Mouse (Mus musculus): ENCODE results near the gene Rps21. TPM values are rescaled to one million over a fixed set of nuclear protein-coding genes. Genes with fewer than 3 reads are reported as not detected.

Gene Rps21
- polyA plus RNA-seq, 1 experiment: 1,612 TPM

- no peak for TF ChIP-seq POLR2A (IDR thresholded peaks at IDR 0.05; ENCODE audit: insufficient read depth, low read length)
- no peak for TF ChIP-seq CTCF (IDR thresholded peaks at IDR 0.05; ENCODE audit: low read depth, low read length)
- no peak for TF ChIP-seq EP300 (IDR thresholded peaks at IDR 0.05; ENCODE audit: insufficient read depth, low read depth, low read length)
- no peaks in the 10 kb centered on the region for H3K9me3 ChIP-seq (replicated peaks; ENCODE audit: control insufficient read depth, insufficient read depth, low read length, poor library complexity, severe bottlenecking)
- H3K9ac ChIP-seq (ENCODE audit: low read depth, poor library complexity, severe bottlenecking): no peak overlapping the region
- H3K27me3 ChIP-seq (ENCODE audit: control insufficient read depth, insufficient read depth, low read length, poor library complexity, severe bottlenecking): no peaks in the 10 kb centered on the region
- H3K4me3 ChIP-seq (ENCODE audit: low read depth, low read length): no peak overlapping the region
- peaks cover 16% of the 10 kb centered on the region for H3K36me3 ChIP-seq (ENCODE audit: control insufficient read depth, insufficient read depth, low read length, poor library complexity, severe bottlenecking)
- H3K27ac ChIP-seq (ENCODE audit: insufficient read depth, low read length): no peak overlapping the region
- no peaks in the 10 kb centered on the region for H3K4me1 ChIP-seq (ENCODE audit: control insufficient read depth, insufficient read depth, low read length)
Measured at GRCm38 (mm10) chr2:180260610-180261480, 3.7 kb downstream of the Rps21 start.

- Histone ChIP-seq H3K27ac (ENCODE audit: insufficient read depth, low read length) (no peak overlapping the region), H3K27me3 (ENCODE audit: control insufficient read depth, insufficient read depth, low read length, poor library complexity, severe bottlenecking) (no peaks in the 10 kb centered on the region), H3K4me3 (ENCODE audit: low read depth, low read length) (no peak overlapping the region), H3K36me3 (ENCODE audit: control insufficient read depth, insufficient read depth, low read length, poor library complexity, severe bottlenecking) (peaks cover 16% of the 10 kb centered on the region), H3K4me1 (ENCODE audit: control insufficient read depth, insufficient read depth, low read length) (no peaks in the 10 kb centered on the region), H3K9ac (ENCODE audit: low read depth, poor library complexity, severe bottlenecking) (no peak overlapping the region), H3K9me3 (replicated peaks; ENCODE audit: control insufficient read depth, insufficient read depth, low read length, poor library complexity, severe bottlenecking) (no peaks in the 10 kb centered on the region)
- TF ChIP-seq EP300 (IDR thresholded peaks at IDR 0.05; ENCODE audit: insufficient read depth, low read depth, low read length): no peak
- TF ChIP-seq POLR2A (IDR thresholded peaks at IDR 0.05; ENCODE audit: insufficient read depth, low read length): no peak
- no peak for TF ChIP-seq CTCF (IDR thresholded peaks at IDR 0.05; ENCODE audit: low read depth, low read length)
Measured at GRCm38 (mm10) chr2:180261901-180262300, 4.7 kb downstream of the Rps21 start.

- Histone ChIP-seq H3K36me3 (ENCODE audit: control insufficient read depth, insufficient read depth, low read length, poor library complexity, severe bottlenecking) (peaks cover 16% of the 10 kb centered on the region), H3K27me3 (ENCODE audit: control insufficient read depth, insufficient read depth, low read length, poor library complexity, severe bottlenecking) (no peaks in the 10 kb centered on the region)
- TF ChIP-seq EP300 (IDR thresholded peaks at IDR 0.05; ENCODE audit: insufficient read depth, low read depth, low read length) (no peak), CTCF (IDR thresholded peaks at IDR 0.05; ENCODE audit: low read depth, low read length) (no peak), POLR2A (IDR thresholded peaks at IDR 0.05; ENCODE audit: insufficient read depth, low read length) (no peak)
Measured at GRCm38 (mm10) chr2:180262441-180262840, 5.3 kb downstream of the Rps21 start.

GRCm38 (mm10) chr2:180262891-180263290 lies 5.7 kb downstream of the Rps21 start:
- Histone ChIP-seq H3K4me3 (ENCODE audit: low read depth, low read length) (no peak overlapping the region), H3K9ac (ENCODE audit: low read depth, poor library complexity, severe bottlenecking) (no peak overlapping the region), H3K36me3 (ENCODE audit: control insufficient read depth, insufficient read depth, low read length, poor library complexity, severe bottlenecking) (peaks cover 12% of the 10 kb centered on the region), H3K4me1 (ENCODE audit: control insufficient read depth, insufficient read depth, low read length) (no peaks in the 10 kb centered on the region), H3K27me3 (ENCODE audit: control insufficient read depth, insufficient read depth, low read length, poor library complexity, severe bottlenecking) (no peaks in the 10 kb centered on the region), H3K27ac (ENCODE audit: insufficient read depth, low read length) (no peak overlapping the region), H3K9me3 (replicated peaks; ENCODE audit: control insufficient read depth, insufficient read depth, low read length, poor library complexity, severe bottlenecking) (no peaks in the 10 kb centered on the region)
- TF ChIP-seq POLR2A (IDR thresholded peaks at IDR 0.05; ENCODE audit: insufficient read depth, low read length): no peak
- TF ChIP-seq CTCF (IDR thresholded peaks at IDR 0.05; ENCODE audit: low read depth, low read length): no peak

More at GRCm38 (mm10) chr2:180262441-180262840, 5.3 kb downstream of the Rps21 start:
- H3K27ac ChIP-seq (ENCODE audit: insufficient read depth, low read length): no peak overlapping the region
- H3K9me3 ChIP-seq (replicated peaks; ENCODE audit: control insufficient read depth, insufficient read depth, low read length, poor library complexity, severe bottlenecking): no peaks in the 10 kb centered on the region
- H3K4me3 ChIP-seq (ENCODE audit: low read depth, low read length): no peak overlapping the region
- no peaks in the 10 kb centered on the region for H3K4me1 ChIP-seq (ENCODE audit: control insufficient read depth, insufficient read depth, low read length)
- no peak overlapping the region for H3K9ac ChIP-seq (ENCODE audit: low read depth, poor library complexity, severe bottlenecking)

GRCm38 (mm10) chr2:180267955-180268354 lies 10.8 kb downstream of the Rps21 start:
- Histone ChIP-seq H3K27ac (ENCODE audit: insufficient read depth, low read length) (no peak overlapping the region), H3K9ac (ENCODE audit: low read depth, poor library complexity, severe bottlenecking) (no peak overlapping the region), H3K4me1 (ENCODE audit: control insufficient read depth, insufficient read depth, low read length) (no peaks in the 10 kb centered on the region), H3K27me3 (ENCODE audit: control insufficient read depth, insufficient read depth, low read length, poor library complexity, severe bottlenecking) (no peaks in the 10 kb centered on the region), H3K9me3 (replicated peaks; ENCODE audit: control insufficient read depth, insufficient read depth, low read length, poor library complexity, severe bottlenecking) (no peaks in the 10 kb centered on the region), H3K36me3 (ENCODE audit: control insufficient read depth, insufficient read depth, low read length, poor library complexity, severe bottlenecking) (no peaks in the 10 kb centered on the region), H3K4me3 (ENCODE audit: low read depth, low read length) (no peak overlapping the region)
- TF ChIP-seq EP300 (IDR thresholded peaks at IDR 0.05; ENCODE audit: insufficient read depth, low read depth, low read length) (no peak), CTCF (IDR thresholded peaks at IDR 0.05; ENCODE audit: low read depth, low read length) (no peak), POLR2A (IDR thresholded peaks at IDR 0.05; ENCODE audit: insufficient read depth, low read length) (no peak)

GRCm38 (mm10) chr2:180269329-180269728 lies 12.2 kb downstream of the Rps21 start:
- H3K9me3 ChIP-seq (replicated peaks; ENCODE audit: control insufficient read depth, insufficient read depth, low read length, poor library complexity, severe bottlenecking): no peaks in the 10 kb centered on the region
- TF ChIP-seq EP300 (IDR thresholded peaks at IDR 0.05; ENCODE audit: insufficient read depth, low read depth, low read length): no peak

More at GRCm38 (mm10) chr2:180269329-180269728, 12.2 kb downstream of the Rps21 start:
- Histone ChIP-seq H3K4me3 (ENCODE audit: low read depth, low read length) (no peak overlapping the region), H3K27me3 (ENCODE audit: control insufficient read depth, insufficient read depth, low read length, poor library complexity, severe bottlenecking) (no peaks in the 10 kb centered on the region), H3K4me1 (ENCODE audit: control insufficient read depth, insufficient read depth, low read length) (no peaks in the 10 kb centered on the region), H3K9ac (ENCODE audit: low read depth, poor library complexity, severe bottlenecking) (no peak overlapping the region), H3K27ac (ENCODE audit: insufficient read depth, low read length) (no peak overlapping the region), H3K36me3 (ENCODE audit: control insufficient read depth, insufficient read depth, low read length, poor library complexity, severe bottlenecking) (no peaks in the 10 kb centered on the region)
